Mouse (Mus musculus): Measurements from ENCODE around the gene Gm20532. TPM values are rescaled to one million over a fixed set of nuclear protein-coding genes. Genes with fewer than 3 reads are reported as not detected.

The Gm20532 gene
- total and polyA plus RNA-seq, 3 experiments, result 0.15 TPM; not detected in 2

GRCm38 (mm10) chr2:26593211-26594021 is 7.0 kb downstream of the Gm20532 start:
- DNase-seq (ENCODE audit: low read depth, low spot score), result no peak
- Histone ChIP-seq H3K27ac (ENCODE audit: control insufficient read depth, low read depth, low read length) (no peak overlapping the region), H3K9me3 (replicated peaks; ENCODE audit: insufficient read depth, low read length) (no peaks in the 10 kb centered on the region), H3K4me1 (ENCODE audit: control insufficient read depth in 1 of 2, insufficient read depth in 2 of 2, low read length in 2 of 2) (no peaks in the 10 kb centered on the region), H3K79me2 (ENCODE audit: control insufficient read depth, insufficient read depth, low read length, poor library complexity) (no peaks in the 10 kb centered on the region), H3K36me3 (ENCODE audit: control insufficient read depth in 1 of 2, insufficient read depth in 2 of 2, low read length in 2 of 2) (no peaks in the 10 kb centered on the region), H3K27me3 (ENCODE audit: control insufficient read depth in 1 of 2, insufficient read depth in 2 of 2, low read length in 2 of 2) (no peaks in the 10 kb centered on the region), H3K9ac (ENCODE audit: control insufficient read depth, low read depth, low read length, poor library complexity, severe bottlenecking) (no peak overlapping the region), H3K4me3 (ENCODE audit: control insufficient read depth in 1 of 2, insufficient read depth in 1 of 2, low read depth in 2 of 2, low read length in 2 of 2) (no peak overlapping the region)
- TF ChIP-seq MAZ (IDR thresholded peaks at IDR 0.05; ENCODE audit: low read depth, low read length) (no peak), TBP (IDR thresholded peaks at IDR 0.05; ENCODE audit: low read depth, low read length) (no peak), CHD2 (IDR thresholded peaks at IDR 0.05; ENCODE audit: low read length) (no peak), RAD21 (IDR thresholded peaks at IDR 0.05; ENCODE audit: low read depth, low read length) (no peak), NELFE (IDR thresholded peaks at IDR 0.05; ENCODE audit: low read depth, low read length) (no peak), ETS1 (IDR thresholded peaks at IDR 0.05; ENCODE audit: low read depth, low read length) (no peak), GATA1 (IDR thresholded peaks at IDR 0.05; ENCODE audit: low read depth, low read length) (no peak)

- Histone ChIP-seq H3K79me2 (ENCODE audit: control insufficient read depth, insufficient read depth, low read length, poor library complexity) (no peaks in the 10 kb centered on the region), H3K27ac (ENCODE audit: control insufficient read depth, low read depth, low read length) (no peak overlapping the region), H3K4me1 (ENCODE audit: control insufficient read depth in 1 of 2, insufficient read depth in 2 of 2, low read length in 2 of 2) (no peaks in the 10 kb centered on the region), H3K9me3 (replicated peaks; ENCODE audit: insufficient read depth, low read length) (no peaks in the 10 kb centered on the region), H3K27me3 (ENCODE audit: control insufficient read depth in 1 of 2, insufficient read depth in 2 of 2, low read length in 2 of 2) (no peaks in the 10 kb centered on the region), H3K9ac (ENCODE audit: control insufficient read depth, low read depth, low read length, poor library complexity, severe bottlenecking) (no peak overlapping the region), H3K36me3 (ENCODE audit: control insufficient read depth in 1 of 2, insufficient read depth in 2 of 2, low read length in 2 of 2) (no peaks in the 10 kb centered on the region), H3K4me3 (ENCODE audit: control insufficient read depth in 1 of 2, insufficient read depth in 1 of 2, low read depth in 2 of 2, low read length in 2 of 2) (no peak overlapping the region)
- peak; percentile 80 for DNase-seq (ENCODE audit: low read depth, low spot score)
- no peak for TF ChIP-seq USF2 (IDR thresholded peaks at IDR 0.05; ENCODE audit: borderline replicate concordance in 1 of 2, insufficient read depth in 1 of 2, low read depth in 1 of 2, low read length in 2 of 2)
- TF ChIP-seq ZNF384 (IDR thresholded peaks at IDR 0.05; ENCODE audit: low read depth, low read length), result no peak; the same call in 1 of the 2 replicates
- TF ChIP-seq MAX (IDR thresholded peaks at IDR 0.05; ENCODE audit: low read length), result no peak
- TF ChIP-seq ELF1 (IDR thresholded peaks at IDR 0.05; ENCODE audit: low read depth, low read length), result no peak
- 0 out of 2 replicates have a peak, but pooled peaks have one; percentile 28 for TF ChIP-seq TBP (IDR thresholded peaks at IDR 0.05; ENCODE audit: low read depth, low read length)
- no peak for TF ChIP-seq MEF2A (IDR thresholded peaks at IDR 0.05; ENCODE audit: extremely low read depth, insufficient replicate concordance, low read depth, low read length, poor library complexity, severe bottlenecking)
- TF ChIP-seq MYC (IDR thresholded peaks at IDR 0.05; ENCODE audit: low read depth, low read length), result no peak
- TF ChIP-seq TAL1 (IDR thresholded peaks at IDR 0.05; ENCODE audit: low read length), result no peak
- TF ChIP-seq RCOR1 (IDR thresholded peaks at IDR 0.05; ENCODE audit: low read depth, low read length), result no peak
- no peak for TF ChIP-seq ZMIZ1 (IDR thresholded peaks at IDR 0.05; ENCODE audit: low read depth, low read length)
- no peak for TF ChIP-seq GABPA (IDR thresholded peaks at IDR 0.05; ENCODE audit: low read depth, low read length)
- TF ChIP-seq MAZ (IDR thresholded peaks at IDR 0.05; ENCODE audit: low read depth, low read length), result no peak
- TF ChIP-seq ETS1 (IDR thresholded peaks at IDR 0.05; ENCODE audit: low read depth, low read length), result no peak
- TF ChIP-seq USF1 (IDR thresholded peaks at IDR 0.05; ENCODE audit: low read depth, low read length), result no peak
- no peak for TF ChIP-seq EP300 (IDR thresholded peaks at IDR 0.05; ENCODE audit: low read depth in 1 of 2, low read length in 2 of 2)
- TF ChIP-seq HCFC1 (IDR thresholded peaks at IDR 0.05; ENCODE audit: low read depth, low read length), result no peak
- no peak for TF ChIP-seq JUND (IDR thresholded peaks at IDR 0.05; ENCODE audit: low read depth, low read length)
- no peak for TF ChIP-seq GATA1 (IDR thresholded peaks at IDR 0.05; ENCODE audit: low read depth, low read length)
- no peak for TF ChIP-seq CHD2 (IDR thresholded peaks at IDR 0.05; ENCODE audit: low read length)
- TF ChIP-seq POLR2AphosphoS5 (IDR thresholded peaks at IDR 0.05; ENCODE audit: borderline replicate concordance, low read depth, low read length), result no peak
- peak; percentile 41 for TF ChIP-seq SMC3 (IDR thresholded peaks at IDR 0.05; ENCODE audit: low read depth, low read length)
- no peak for TF ChIP-seq POLR2A (IDR thresholded peaks at IDR 0.05; ENCODE audit: control insufficient read depth in 1 of 2, insufficient read depth in 1 of 2, low read depth in 1 of 2, low read length in 2 of 2, poor library complexity in 1 of 2)
- TF ChIP-seq RAD21 (IDR thresholded peaks at IDR 0.05; ENCODE audit: low read depth, low read length), result peak; percentile 41
- no peak for TF ChIP-seq BHLHE40 (IDR thresholded peaks at IDR 0.05; ENCODE audit: borderline replicate concordance, low read depth, low read length)
- TF ChIP-seq TCF12 (IDR thresholded peaks at IDR 0.05; ENCODE audit: low read depth, low read length), result no peak
- TF ChIP-seq NRF1 (IDR thresholded peaks at IDR 0.05; ENCODE audit: insufficient read depth, low read depth, low read length, poor library complexity, severe bottlenecking), result no peak
- TF ChIP-seq MYB (IDR thresholded peaks at IDR 0.05; ENCODE audit: low read depth, low read length), result no peak
- TF ChIP-seq CTCF (IDR thresholded peaks at IDR 0.05 in 2 of 3, conservative IDR thresholded peaks at IDR 0.05 in 1 of 3; ENCODE audit: control insufficient read depth in 1 of 3, insufficient read depth in 1 of 3, low read depth in 2 of 3, low read length in 3 of 3, poor library complexity in 1 of 3, severe bottlenecking in 1 of 3), result peak; percentile 39 to 64 (median 54)
- TF ChIP-seq E2F4 (IDR thresholded peaks at IDR 0.05; ENCODE audit: borderline replicate concordance, low read depth, low read length), result no peak
These were observed 7.5 kb downstream of the Gm20532 start for GRCm38 (mm10) chr2:26594022-26594346.
